Mouse (Mus musculus) testis, adult 2 months (tissue): ENCODE measurements at regions not wholly inside any gene's neighbourhood (a gene's known extent, or its start where the extent isn't known, plus 50 kb on each side); places are given as distances from the start of the nearest gene placed in this dataset.

Experiments used
- CTCF ChIP-seq: fragments of 200-500 bp; IDR thresholded peaks from 2 replicates; pipeline ENCODE4 v1.5.1; 2012; ENCODE audit warnings: low read depth, mild to moderate bottlenecking, inconsistent platforms, low read length, moderate library complexity; ENCODE audit not compliant: control insufficient read depth, insufficient read depth, insufficient replicate concordance
- POLR2A ChIP-seq: fragments of 200-500 bp; IDR thresholded peaks from 2 replicates; pipeline ENCODE4 v1.6.1; 2012; ENCODE audit warnings: low read depth, mild to moderate bottlenecking, inconsistent platforms, low read length, moderate library complexity; ENCODE audit not compliant: control insufficient read depth

DNA sequence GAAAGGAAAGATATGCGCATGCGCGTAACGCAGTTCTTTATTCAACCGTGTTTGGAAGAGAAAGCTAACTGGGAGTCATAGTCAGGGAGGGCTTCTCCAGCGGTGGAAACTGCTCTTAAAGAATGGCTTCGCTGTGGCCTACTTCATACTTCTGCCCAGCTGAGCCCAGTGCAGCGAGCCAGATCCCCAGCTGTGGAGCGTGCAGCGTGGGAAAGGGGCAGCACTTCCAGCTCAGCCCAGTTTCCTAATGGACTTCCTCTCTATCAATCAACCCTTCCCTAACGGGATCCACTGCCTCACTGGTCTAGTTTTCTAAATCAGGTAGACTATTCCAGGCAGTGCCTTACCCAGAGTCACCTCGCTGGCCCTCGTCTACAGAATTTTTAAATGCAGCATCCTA, 64.1 kb upstream of the Ano6 start:
- TF ChIP-seq CTCF (no peak), POLR2A (no peak)
